Mouse (Mus musculus) lung, adult 2 months (tissue): ENCODE results near the gene App.

Experiments
- CTCF ChIP-seq: fragments of 200-500 bp; IDR thresholded peaks from 2 replicates; pipeline ENCODE4 v1.5.1; 2011; ENCODE audit warnings: mild to moderate bottlenecking, low read length, control low read depth; ENCODE audit not compliant: insufficient read depth
- POLR2A ChIP-seq: fragments of 200-500 bp; IDR thresholded peaks from 2 replicates; pipeline ENCODE4 v1.6.1; 2011; ENCODE audit warnings: low read depth, mild to moderate bottlenecking, control low read depth, low read length, borderline replicate concordance; ENCODE audit errors: extremely low read depth

- TF ChIP-seq CTCF: no peak
- no peak for TF ChIP-seq POLR2A
Measured at GRCm38 (mm10) chr16:85103116-85103787, 70.3 kb downstream of the App start.
